Mouse (Mus musculus) limb, embryonic 11.5 days (tissue): Measurements from ENCODE around the gene Rnf10. TPM values are rescaled to one million over a fixed set of nuclear protein-coding genes. Genes with fewer than 3 reads are reported as not detected.

Source experiments
- ATAC-seq: fragments of 200-750 bp; cut with Nextera tagmentation; 2 replicates; pipeline ENCODE4 v1.8.0; 2017; ENCODE audit warnings: low read depth; ENCODE audit not compliant: insufficient number of reproducible peaks, low FRiP score, low TSS enrichment
- DNase-seq: peaks from one replicate; pipeline ENCODE4 v3.0.0-alpha.2; 2015; ENCODE audit warnings: low spot score
- H3K27ac ChIP-seq: fragments of 300-500 bp; sonication (generic); replicated peaks from 2 replicates; pipeline ENCODE4 v1.5.1; 2014; ENCODE audit warnings: low read depth, mild to moderate bottlenecking, low read length
- H3K27me3 ChIP-seq: fragments of 300-500 bp; sonication (generic); 2 replicates; pipeline ENCODE4 v1.6.1; 2014; ENCODE audit warnings: mild to moderate bottlenecking, low read length, mixed read lengths; ENCODE audit not compliant: control insufficient read depth, insufficient read depth
- H3K36me3 ChIP-seq: fragments of 300-500 bp; sonication (generic); 2 replicates; pipeline ENCODE4 v1.6.1; 2014; ENCODE audit warnings: mild to moderate bottlenecking, low read length, moderate library complexity, mixed read lengths; ENCODE audit not compliant: control insufficient read depth, insufficient read depth
- H3K4me1 ChIP-seq: fragments of 300-500 bp; sonication (generic); 2 replicates; pipeline ENCODE4 v1.6.1; 2014; ENCODE audit warnings: low read length, mixed read lengths; ENCODE audit not compliant: control insufficient read depth, insufficient read depth
- H3K4me2 ChIP-seq: fragments of 300-500 bp; sonication (generic); 2 replicates; pipeline ENCODE4 v1.6.1; 2014; ENCODE audit warnings: low read depth, mild to moderate bottlenecking, moderate library complexity; ENCODE audit not compliant: severe bottlenecking
- H3K4me3 ChIP-seq: fragments of 300-500 bp; sonication (generic); 2 replicates; pipeline ENCODE4 v1.5.1; 2014; ENCODE audit warnings: low read depth, low read length
- H3K9ac ChIP-seq: fragments of 300-500 bp; sonication (generic); 2 replicates; pipeline ENCODE4 v1.6.1; 2014; ENCODE audit warnings: mild to moderate bottlenecking, low read length
- H3K9me3 ChIP-seq: fragments of 300-500 bp; sonication (generic); 2 replicates; pipeline ENCODE4 v1.6.1; 2016; ENCODE audit warnings: low read length; ENCODE audit not compliant: control insufficient read depth
- WGBS: fragments of 180-500 bp; shearing (Covaris S2); extraction: QIAGEN DNeasy Blood & Tissue Kit; methylation state at CpG from one replicate; pipeline ENCODE4 v1.1.7; 2014; 5-methylcytosine and 5-hydroxymethylcytosine counted together
- polyA plus RNA-seq: library from polyadenylated mRNA; unstranded; fragments of >200 nt; fragmentation: Nextera tagmentation; extraction: Ambion mirVana; gene quantifications from 2 replicates; pipeline ENCODE4 v1.2.1, GENCODE M21; 2014

Gene Rnf10
- polyA plus RNA-seq, 1 experiment from 2014 or later = 77.5 TPM

DNA sequence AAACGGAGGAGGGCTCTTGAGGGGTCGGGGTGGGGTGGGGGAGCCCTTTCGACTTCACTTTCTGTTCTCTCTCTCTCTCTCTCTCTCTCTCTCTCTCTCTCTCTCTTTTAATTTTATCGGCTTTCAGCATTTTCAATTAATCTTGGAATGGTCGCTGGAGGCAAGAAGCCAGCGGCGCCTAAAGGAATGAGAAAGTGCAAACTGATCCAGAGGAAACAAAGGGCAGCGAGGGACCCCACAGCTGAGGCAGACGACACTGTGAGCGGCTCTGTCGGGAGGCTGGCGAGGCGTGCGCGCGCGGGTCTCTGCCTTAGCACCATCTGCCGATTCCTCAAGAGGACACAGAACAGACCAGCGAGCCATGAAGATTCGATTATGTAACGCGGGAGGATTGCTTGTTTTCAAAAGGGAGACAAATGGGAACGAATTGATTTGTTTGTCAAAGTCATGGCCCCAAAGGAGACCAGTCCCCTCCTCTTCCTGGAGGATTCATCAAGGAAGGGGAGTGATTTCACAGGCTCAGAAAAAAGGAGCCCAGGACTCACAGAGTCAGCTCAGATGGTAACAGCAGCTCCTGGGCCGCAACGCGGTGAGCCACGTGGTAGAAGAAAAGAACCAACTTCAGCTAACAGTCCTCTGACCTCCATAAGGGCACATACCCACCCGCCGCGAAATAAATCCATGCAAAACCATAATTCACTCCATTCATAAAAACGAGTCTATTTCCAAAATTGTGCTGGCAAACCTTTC is 68.0 kb downstream of the Rnf10 start:
- Histone ChIP-seq H3K4me3 (peak overlapping the region; percentile 17), H3K9me3 (no peaks in the 10 kb centered on the region), H3K4me2 (peak overlapping the region; percentile 48), H3K27ac (no peak overlapping the region), H3K27me3 (no peaks in the 10 kb centered on the region), H3K9ac (peak overlapping the region; percentile 53), H3K4me1 (peaks cover 5% of the 10 kb centered on the region; the same call in 1 of the 2 replicates), H3K36me3 (no peaks in the 10 kb centered on the region)
- WGBS = 5% methylated on average over 31 of the region's 31 CpGs
- ATAC-seq (no peak), DNase-seq (peak; percentile 73)

DNA sequence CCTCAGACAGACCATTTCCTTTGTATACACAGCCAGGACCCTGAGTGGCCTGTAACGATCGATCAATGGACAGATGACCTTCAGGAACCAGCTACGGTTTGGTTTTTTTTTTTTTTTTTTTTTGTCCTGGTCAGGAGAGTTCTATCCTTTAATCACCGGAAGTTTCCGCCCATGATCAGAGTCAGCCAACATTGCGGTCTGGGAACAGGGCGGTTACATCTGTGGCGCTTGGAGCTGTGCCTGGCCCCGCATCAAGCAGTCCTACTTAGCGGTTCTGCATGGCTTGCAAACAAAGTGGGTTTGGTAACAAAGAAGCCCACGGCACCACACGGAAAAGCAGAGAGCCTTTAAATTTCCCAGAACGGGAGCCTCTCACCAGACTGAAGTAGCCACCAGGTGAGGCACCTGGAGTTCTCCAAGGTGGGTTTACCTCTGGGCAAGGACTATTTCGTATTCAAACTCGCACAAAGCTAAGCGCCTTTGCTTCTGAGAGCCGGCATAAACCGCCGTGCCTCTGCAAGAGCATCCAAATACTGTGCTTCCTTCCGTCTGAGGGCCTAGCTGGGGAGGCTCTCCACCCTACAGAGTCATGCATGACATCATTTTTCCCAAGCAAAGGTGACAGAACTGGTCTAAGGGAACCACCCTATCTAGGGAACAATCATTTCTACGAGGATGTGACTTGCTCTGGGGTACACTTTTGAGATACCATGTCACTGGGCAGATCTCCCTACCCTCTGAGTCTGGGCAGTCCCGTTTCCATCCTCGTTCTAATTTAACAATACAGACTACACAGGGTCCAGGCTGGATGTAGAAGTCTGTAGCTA is 68.8 kb downstream of the Rnf10 start:
- DNase-seq = peak; percentile 48
- WGBS = 21% methylated on average over 23 of the region's 23 CpGs

GRCm38 (mm10) chr5:115194626-115195221 is 78.0 kb downstream of the Rnf10 start:
- WGBS = 2% methylated on average over 12 of the region's 12 CpGs
- peaks cover 30% of the 10 kb centered on the region for H3K4me1 ChIP-seq
- no peak overlapping the region; the same call in 1 of the 2 replicates for H3K9ac ChIP-seq
- no peak overlapping the region for H3K27ac ChIP-seq
- DNase-seq = no peak
- H3K27me3 ChIP-seq = peaks cover 22% of the 10 kb centered on the region
- peak overlapping the region; percentile 100 for H3K4me2 ChIP-seq
- no peaks in the 10 kb centered on the region for H3K36me3 ChIP-seq
- H3K9me3 ChIP-seq = no peaks in the 10 kb centered on the region; the same call in 1 of the 2 replicates
- peak overlapping the region; percentile 54 for H3K4me3 ChIP-seq
- no peak for ATAC-seq

More for the DNA sequence above, 68.8 kb downstream of the Rnf10 start:
- Histone ChIP-seq H3K27me3 (no peaks in the 10 kb centered on the region), H3K27ac (no peak overlapping the region), H3K4me3 (peak overlapping the region; percentile 17; the same call in 1 of the 2 replicates), H3K4me1 (peaks cover 5% of the 10 kb centered on the region; the same call in 1 of the 2 replicates), H3K36me3 (no peaks in the 10 kb centered on the region), H3K9ac (peak overlapping the region; percentile 53), H3K9me3 (no peaks in the 10 kb centered on the region; the same call in 1 of the 2 replicates), H3K4me2 (peak overlapping the region; percentile 48)
- ATAC-seq = peak; percentile 31; the same call in 1 of the 2 replicates

DNA sequence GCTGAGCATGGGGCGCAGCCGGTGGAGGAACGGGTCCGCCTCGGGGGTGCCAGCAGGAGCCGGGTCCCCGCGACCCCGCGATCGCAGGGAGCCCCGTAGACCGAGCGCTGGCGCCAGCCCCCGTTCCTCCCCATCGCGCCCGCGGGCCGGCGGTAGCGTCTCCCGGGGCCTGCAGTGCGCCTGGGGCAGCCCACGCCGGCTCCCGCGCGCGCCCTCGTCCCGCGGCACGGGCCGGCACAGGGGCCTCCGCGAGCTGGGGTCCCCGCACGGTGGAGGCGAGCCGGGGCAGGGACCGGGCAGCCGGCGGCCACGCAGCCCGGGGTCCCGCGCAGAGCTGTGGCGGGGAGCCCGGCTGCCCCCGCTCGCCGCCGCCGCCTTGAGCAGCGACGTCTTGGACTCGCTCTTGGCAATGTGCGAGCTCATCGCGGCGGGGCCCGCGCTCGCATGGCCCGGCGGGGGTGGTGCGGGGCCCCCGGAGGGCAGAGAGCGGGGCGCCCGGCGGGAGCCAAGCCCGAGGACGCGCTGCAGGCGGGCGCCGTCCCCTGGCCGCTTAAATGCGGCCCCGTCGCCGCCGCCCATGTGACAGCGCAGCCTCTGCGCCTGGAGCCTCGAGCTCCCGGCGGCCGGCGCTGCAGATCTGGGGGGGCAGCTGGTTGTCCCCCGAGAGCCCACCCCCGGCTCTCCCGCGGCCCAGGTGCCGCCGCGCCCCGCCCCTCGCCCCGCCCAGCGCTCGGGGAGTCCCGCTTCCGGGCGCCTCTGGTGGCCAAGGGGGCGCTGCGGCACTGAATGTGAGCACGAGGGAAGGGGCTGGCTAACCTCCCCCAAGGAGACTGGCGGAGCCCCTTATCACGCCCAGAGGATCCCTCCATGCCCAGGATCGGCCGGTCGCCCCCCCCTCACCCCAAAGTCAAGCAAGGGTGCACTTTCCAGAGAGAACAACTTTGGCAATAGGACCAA is 78.8 kb downstream of the Rnf10 start, which contains the start of gene Cabp1:
Cabp1 (minus strand) TSS at position 713 of the 957 bp plus-strand sequence.
- H3K4me2 ChIP-seq = peak within 1 kb of the TSS; percentile 100
- no peaks in the 10 kb centered on the region for H3K9me3 ChIP-seq
- under 1% methylated on average over 81 of the region's 116 CpGs for WGBS
- H3K4me1 ChIP-seq = peaks cover 30% of the 10 kb centered on the region
- no peak within 1 kb of the TSS for H3K27ac ChIP-seq
- H3K36me3 ChIP-seq = no peaks in the 10 kb centered on the region
- no peak; the same call in 1 of the 2 replicates for ATAC-seq
- peak within 1 kb of the TSS; percentile 54 for H3K4me3 ChIP-seq
- H3K9ac ChIP-seq = peak within 1 kb of the TSS; percentile 55
- peak; percentile 82 for DNase-seq
- peaks cover 22% of the 10 kb centered on the region for H3K27me3 ChIP-seq

DNA sequence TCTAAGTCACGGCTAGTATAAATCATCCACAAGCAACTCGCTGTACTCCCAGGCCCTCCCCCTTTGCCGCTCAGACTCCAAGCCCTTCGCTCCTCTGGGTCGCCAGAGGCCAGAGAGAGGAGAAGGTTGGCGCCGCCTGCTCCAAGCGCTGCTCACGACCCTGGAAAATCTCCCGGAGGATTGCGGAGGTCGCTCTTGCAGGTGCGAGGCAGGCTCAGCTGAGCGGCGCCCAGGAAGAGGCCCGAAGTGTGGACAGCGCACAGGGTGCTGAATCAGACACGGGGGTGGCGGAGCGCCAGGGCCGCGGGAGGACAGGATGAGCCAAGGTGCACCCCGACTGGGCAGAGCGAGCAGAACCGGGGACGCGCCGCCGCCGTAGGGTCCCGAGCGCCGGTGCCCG is 79.5 kb downstream of the Rnf10 start:
- Histone ChIP-seq H3K4me3 (peak overlapping the region; percentile 54), H3K9ac (peak overlapping the region; percentile 55), H3K4me1 (peaks cover 30% of the 10 kb centered on the region), H3K27ac (no peak overlapping the region), H3K4me2 (peak overlapping the region; percentile 100), H3K36me3 (no peaks in the 10 kb centered on the region), H3K9me3 (no peaks in the 10 kb centered on the region), H3K27me3 (peaks cover 22% of the 10 kb centered on the region)
- WGBS = under 1% methylated on average over 34 of the region's 34 CpGs
- DNase-seq (peak; percentile 64), ATAC-seq (no peak)

DNA sequence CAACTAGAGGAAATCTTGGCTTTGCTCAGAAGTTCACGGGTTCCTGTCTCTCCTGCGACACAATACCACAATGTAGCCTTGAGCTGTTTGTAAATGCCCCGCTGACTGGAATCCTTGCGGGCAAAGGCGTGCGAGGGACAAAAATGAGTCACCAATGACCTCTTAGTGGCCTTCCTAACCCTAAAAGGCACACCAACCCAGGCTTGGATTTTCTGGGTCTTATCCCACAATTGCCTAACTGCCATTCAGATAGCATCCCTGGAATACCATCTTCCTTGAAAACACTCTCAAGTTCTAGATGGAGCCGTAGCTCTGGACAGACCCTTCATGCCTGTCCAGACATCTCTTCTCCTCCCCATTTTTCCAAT is 79.9 kb downstream of the Rnf10 start:
- H3K9me3 ChIP-seq = no peaks in the 10 kb centered on the region
- H3K9ac ChIP-seq = 0 out of 2 replicates have a peak overlapping the region, but pooled peaks have one; percentile 55
- DNase-seq (no peak), ATAC-seq (no peak)
- WGBS = 17% methylated on average over 7 of the region's 7 CpGs
- peak overlapping the region; percentile 54; the same call in 1 of the 2 replicates for H3K4me3 ChIP-seq
- no peak overlapping the region for H3K27ac ChIP-seq
- no peaks in the 10 kb centered on the region for H3K36me3 ChIP-seq
- peaks cover 30% of the 10 kb centered on the region for H3K4me1 ChIP-seq
- peaks cover 22% of the 10 kb centered on the region for H3K27me3 ChIP-seq
- H3K4me2 ChIP-seq = peak overlapping the region; percentile 100

- no peak overlapping the region for H3K4me3 ChIP-seq
- H3K4me1 ChIP-seq = peaks cover 36% of the 10 kb centered on the region
- whole genome bisulfite sequencing = 5% methylated on average over 29 of the region's 29 CpGs
- no peaks in the 10 kb centered on the region for H3K36me3 ChIP-seq
- DNase-seq = peak; percentile 62
- H3K27me3 ChIP-seq = peaks cover 22% of the 10 kb centered on the region
- H3K9me3 ChIP-seq = no peaks in the 10 kb centered on the region
- no peak overlapping the region for H3K9ac ChIP-seq
- H3K4me2 ChIP-seq = peak overlapping the region; percentile 100; the same call in 1 of the 2 replicates
- no peak overlapping the region for H3K27ac ChIP-seq
- no peak for ATAC-seq
Observed at GRCm38 (mm10) chr5:115191880-115192827, 80.5 kb downstream of the Rnf10 start.
